Mouse (Mus musculus) lung, embryonic 14.5 days (tissue): Measurements from ENCODE around the gene Tjp2. TPM values are rescaled to one million over a fixed set of nuclear protein-coding genes. Genes with fewer than 3 reads are reported as not detected.
A peak's percentile ranks its signal among the peaks of the same experiment; 100 is the strongest.
"Not testable (repeated sequence)": the region's sequence is repeated elsewhere in the genome, so short reads cannot be mapped to it uniquely, and the experiment has no call there.

Experiments used
- ATAC-seq: fragments of 200-750 bp; cut with Nextera tagmentation; 2 replicates; pipeline ENCODE4 v1.8.0; 2017; ENCODE audit warnings: mild to moderate bottlenecking, moderate TSS enrichment, moderate library complexity; ENCODE audit not compliant: insufficient read depth
- DNase-seq: peaks from one replicate; pipeline ENCODE4 v3.0.0-alpha.2; 2015
- H3K27ac ChIP-seq: fragments of 300-500 bp; sonication (generic); 2 replicates; pipeline ENCODE4 v1.5.1; 2014; ENCODE audit warnings: low read depth, mild to moderate bottlenecking, moderate library complexity
- H3K27me3 ChIP-seq: fragments of 300-500 bp; sonication (generic); 2 replicates; pipeline ENCODE4 v1.6.1; 2014; ENCODE audit warnings: low read length, control low read depth; ENCODE audit not compliant: insufficient read depth
- H3K36me3 ChIP-seq: fragments of 300-500 bp; sonication (generic); 2 replicates; pipeline ENCODE4 v1.6.1; 2014; ENCODE audit warnings: control low read depth; ENCODE audit not compliant: insufficient read depth
- H3K4me1 ChIP-seq: fragments of 300-500 bp; sonication (generic); 2 replicates; pipeline ENCODE4 v1.6.1; 2014; ENCODE audit warnings: antibody characterized with exemption, control low read depth; ENCODE audit not compliant: insufficient read depth
- H3K4me2 ChIP-seq: fragments of 300-500 bp; sonication (generic); 2 replicates; pipeline ENCODE4 v1.6.1; 2014; ENCODE audit warnings: mild to moderate bottlenecking
- H3K4me3 ChIP-seq: fragments of 300-500 bp; sonication (generic); 2 replicates; pipeline ENCODE4 v1.5.1; 2014; ENCODE audit warnings: low read depth, low read length
- H3K9ac ChIP-seq: fragments of 300-500 bp; sonication (generic); 2 replicates; pipeline ENCODE4 v1.6.1; 2014
- H3K9me3 ChIP-seq: fragments of 300-500 bp; sonication (generic); 2 replicates; pipeline ENCODE4 v1.6.1; 2016; ENCODE audit warnings: low read depth, low read length, control low read depth
- CTCF ChIP-seq: IDR thresholded peaks from 2 replicates; pipeline ENCODE4 v1.5.1; 2016; ENCODE audit warnings: antibody characterized with exemption, low read depth
- WGBS: fragments of 180-500 bp; shearing (Covaris S2); extraction: QIAGEN DNeasy Blood & Tissue Kit; methylation state at CpG from one replicate; pipeline ENCODE4 v1.1.7; 2014; 5-methylcytosine and 5-hydroxymethylcytosine counted together
- polyA plus RNA-seq: library from polyadenylated mRNA; unstranded; fragments of >200 nt; fragmentation: Nextera tagmentation; extraction: Ambion mirVana; gene quantifications from 2 replicates; pipeline ENCODE4 v1.2.1, GENCODE M21; 2014

The Tjp2 gene
- polyA plus RNA-seq, 1 experiment from 2014 or later: 40.0 TPM

DNA sequence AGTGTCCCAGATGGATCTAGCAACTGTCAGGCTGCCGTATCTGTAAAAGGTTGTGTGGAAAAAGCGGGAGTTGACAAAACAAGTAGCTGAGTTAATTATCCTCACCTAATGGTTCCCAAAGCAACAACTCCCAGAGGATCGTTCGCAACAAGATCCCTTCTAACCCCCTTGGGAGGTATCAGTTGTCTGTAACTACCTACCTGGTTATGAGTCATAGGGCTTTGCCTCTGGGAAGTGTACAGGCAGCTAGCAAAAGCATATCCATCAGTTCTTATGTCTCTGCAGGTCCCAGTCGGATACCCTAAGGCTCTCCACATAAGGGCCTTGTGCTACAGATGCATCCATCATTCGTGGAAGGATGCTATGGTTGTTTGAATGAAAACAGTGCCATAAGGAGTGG is 18.5 kb upstream of the Tjp2 start:
- DNase-seq (no peak), ATAC-seq (no peak)

DNA sequence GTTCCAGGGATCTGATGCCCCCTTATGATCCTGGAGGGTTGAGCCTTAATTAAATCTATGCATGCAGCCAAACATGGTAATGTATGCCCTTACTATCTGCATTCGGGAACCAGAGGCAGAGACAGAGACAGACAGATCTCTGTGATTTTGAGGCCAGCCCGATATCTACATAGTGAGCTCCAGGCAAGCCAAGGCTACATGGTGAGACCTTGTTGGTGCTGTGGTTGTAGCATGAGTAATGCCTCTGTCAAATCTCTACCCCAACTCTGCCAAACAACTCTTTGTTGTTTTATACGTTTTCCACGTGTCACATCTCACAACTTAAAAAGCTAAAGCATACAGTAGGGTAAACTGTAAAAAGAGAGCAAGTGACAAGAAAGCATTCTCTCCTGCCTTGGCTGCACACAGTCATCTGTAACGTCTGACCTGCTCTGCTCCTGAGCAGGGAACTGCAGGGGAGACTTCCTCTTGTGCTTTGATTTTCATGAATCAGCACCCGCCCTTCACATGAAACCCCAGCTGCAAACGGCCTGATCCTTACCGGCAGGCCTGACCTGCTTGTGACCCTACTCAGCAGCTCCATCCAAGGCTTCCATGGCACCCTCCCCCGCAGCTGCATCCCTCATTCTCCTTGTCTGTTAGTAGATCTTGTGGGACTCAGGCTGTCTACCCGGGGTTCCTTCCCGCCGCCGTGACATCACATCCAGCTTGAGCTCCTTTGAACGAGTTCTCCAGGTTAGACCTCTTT is 17.1 kb upstream of the Tjp2 start:
- no peak overlapping the region for H3K4me2 ChIP-seq
- DNase-seq (peak; percentile 24), ATAC-seq (no peak)
- H3K9ac ChIP-seq: no peak overlapping the region
- no peak overlapping the region for H3K27ac ChIP-seq
- H3K4me3 ChIP-seq: no peak overlapping the region
- WGBS: 13% methylated on average over 14 of the region's 14 CpGs
- no peaks in the 10 kb centered on the region for H3K9me3 ChIP-seq
- TF ChIP-seq CTCF: no peak
- no peaks in the 10 kb centered on the region for H3K27me3 ChIP-seq
- H3K4me1 ChIP-seq: no peaks in the 10 kb centered on the region
- H3K36me3 ChIP-seq: no peaks in the 10 kb centered on the region

More for the DNA sequence above, 18.5 kb upstream of the Tjp2 start:
- WGBS: 81% methylated on average over 6 of the region's 6 CpGs
- peaks cover 6% of the 10 kb centered on the region; the same call in 1 of the 2 replicates for H3K4me1 ChIP-seq
- H3K27ac ChIP-seq: no peak overlapping the region
- TF ChIP-seq CTCF: no peak
- no peaks in the 10 kb centered on the region for H3K9me3 ChIP-seq
- no peak overlapping the region for H3K4me2 ChIP-seq
- H3K9ac ChIP-seq: no peak overlapping the region
- H3K27me3 ChIP-seq: no peaks in the 10 kb centered on the region
- no peak overlapping the region for H3K4me3 ChIP-seq
- H3K36me3 ChIP-seq: no peaks in the 10 kb centered on the region

GRCm38 (mm10) chr19:24241271-24241670 is 16.4 kb upstream of the Tjp2 start:
- ATAC-seq (no peak), DNase-seq (no peak)
- Histone ChIP-seq H3K27ac (no peak overlapping the region), H3K27me3 (no peaks in the 10 kb centered on the region), H3K4me2 (no peak overlapping the region), H3K4me3 (no peak overlapping the region), H3K36me3 (no peaks in the 10 kb centered on the region), H3K4me1 (no peaks in the 10 kb centered on the region), H3K9me3 (no peaks in the 10 kb centered on the region), H3K9ac (no peak overlapping the region)
- 76% methylated on average over 8 of the region's 8 CpGs for WGBS
- no peak for TF ChIP-seq CTCF

GRCm38 (mm10) chr19:24238011-24238410 is 13.2 kb upstream of the Tjp2 start:
- no peak for TF ChIP-seq CTCF
- Histone ChIP-seq H3K4me3 (no peak overlapping the region), H3K4me1 (no peaks in the 10 kb centered on the region), H3K36me3 (no peaks in the 10 kb centered on the region), H3K9ac (no peak overlapping the region), H3K27ac (no peak overlapping the region), H3K27me3 (no peaks in the 10 kb centered on the region), H3K4me2 (no peak overlapping the region), H3K9me3 (no peaks in the 10 kb centered on the region)
- ATAC-seq (no peak), DNase-seq (no peak)
- WGBS: 79% methylated on average over 4 of the region's 4 CpGs

DNA sequence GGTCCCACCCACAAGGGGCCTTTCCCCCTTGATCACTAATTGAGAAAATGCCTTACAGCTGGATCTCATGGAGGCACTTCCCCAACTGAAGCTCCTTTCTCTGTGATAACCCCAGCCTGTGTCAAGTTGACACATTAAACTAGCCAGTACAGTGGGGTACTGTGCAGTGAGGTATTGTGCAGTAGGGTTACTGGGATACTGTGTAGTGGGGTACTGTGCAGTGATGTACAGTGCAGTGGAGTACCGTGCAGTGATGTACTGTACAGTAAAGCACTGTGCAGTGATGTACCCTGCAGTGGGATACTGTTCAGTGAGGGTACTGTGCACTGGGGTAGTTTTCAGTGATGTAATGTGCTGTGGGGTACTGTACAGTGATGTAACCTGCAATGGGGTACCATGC is 7.5 kb upstream of the Tjp2 start:
- H3K4me1 ChIP-seq, H3K4me3 ChIP-seq, H3K9me3 ChIP-seq, H3K27me3 ChIP-seq, H3K9ac ChIP-seq, ATAC-seq, H3K27ac ChIP-seq, H3K4me2 ChIP-seq, H3K36me3 ChIP-seq, DNase-seq: not testable (repeated sequence)
- 94% methylated on average over 1 of the region's 1 CpGs for WGBS

GRCm38 (mm10) chr19:24225305-24225696 is 471 bp upstream of the Tjp2 start:
- Histone ChIP-seq H3K9me3 (no peaks in the 10 kb centered on the region), H3K9ac (peak overlapping the region; percentile 65; the same call in 1 of the 2 replicates), H3K4me1 (no peaks in the 10 kb centered on the region), H3K27ac (peak overlapping the region; percentile 92), H3K4me2 (peak overlapping the region; percentile 78), H3K36me3 (no peaks in the 10 kb centered on the region), H3K27me3 (peaks cover 18% of the 10 kb centered on the region), H3K4me3 (peak overlapping the region; percentile 61)
- TF ChIP-seq CTCF: no peak
- 2% methylated on average over 17 of the region's 17 CpGs for WGBS
- peak; percentile 86 for DNase-seq
- peak; percentile 82 for ATAC-seq

GRCm38 (mm10) chr19:24223851-24224251 is 979 bp downstream of the Tjp2 start:
- peak overlapping the region; percentile 65 for H3K9ac ChIP-seq
- peak overlapping the region; percentile 92 for H3K27ac ChIP-seq
- H3K27me3 ChIP-seq: peaks cover 18% of the 10 kb centered on the region
- peak overlapping the region; percentile 78 for H3K4me2 ChIP-seq
- H3K4me3 ChIP-seq: peak overlapping the region; percentile 61
- no peaks in the 10 kb centered on the region for H3K9me3 ChIP-seq
- ATAC-seq: no peak
- no peak for TF ChIP-seq CTCF
- 14% methylated on average over 11 of the region's 11 CpGs for WGBS
- peak; percentile 66 for DNase-seq
- H3K4me1 ChIP-seq: no peaks in the 10 kb centered on the region
- no peaks in the 10 kb centered on the region for H3K36me3 ChIP-seq
